Mouse (Mus musculus) liver, adult 2 months (tissue): ENCODE data around the gene Tor1b. TPM values are rescaled to one million over a fixed set of nuclear protein-coding genes. Genes with fewer than 3 reads are reported as not detected.

Experiments used
- DNase-seq: peaks from one replicate; pipeline ENCODE4 v3.0.0-alpha.2; 2011; ENCODE audit warnings: low read depth, low spot score; ENCODE audit errors: extremely low read depth
- H3K27ac ChIP-seq: fragments of 200-500 bp; replicated peaks from 2 replicates; pipeline ENCODE4 v1.5.1; 2012; ENCODE audit warnings: low read depth, mild to moderate bottlenecking, control low read depth, inconsistent platforms, low read length; ENCODE audit not compliant: insufficient read depth
- H3K27me3 ChIP-seq: fragments of 200-500 bp; 2 replicates; pipeline ENCODE4 v1.6.1; 2012; ENCODE audit warnings: mild to moderate bottlenecking, moderate library complexity, low read length, inconsistent platforms; ENCODE audit not compliant: control insufficient read depth, insufficient read depth
- H3K36me3 ChIP-seq: fragments of 200-500 bp; 2 replicates; pipeline ENCODE4 v1.6.1; 2012; ENCODE audit warnings: low read length, inconsistent platforms; ENCODE audit not compliant: control insufficient read depth, insufficient read depth
- H3K4me1 ChIP-seq: fragments of 200-500 bp; 2 replicates; pipeline ENCODE4 v1.6.1; 2011; ENCODE audit warnings: low read length; ENCODE audit not compliant: control insufficient read depth, insufficient read depth
- H3K4me3 ChIP-seq: fragments of 200-500 bp; 2 replicates; pipeline ENCODE4 v1.5.1; 2011; ENCODE audit warnings: low read depth, mild to moderate bottlenecking, control low read depth, low read length, moderate library complexity; ENCODE audit not compliant: insufficient read depth
- H3K79me2 ChIP-seq: fragments of 200-500 bp; 2 replicates; pipeline ENCODE4 v1.6.1; 2012; ENCODE audit warnings: inconsistent platforms, mild to moderate bottlenecking, low read length, moderate library complexity; ENCODE audit not compliant: control insufficient read depth, insufficient read depth
- H3K9ac ChIP-seq: fragments of 200-500 bp; 2 replicates; pipeline ENCODE4 v1.6.1; 2012; ENCODE audit warnings: low read depth, mild to moderate bottlenecking, control low read depth, inconsistent platforms, low read length
- CTCF ChIP-seq: fragments of 200-500 bp; IDR thresholded peaks from 2 replicates; pipeline ENCODE4 v1.5.1; 2011; ENCODE audit warnings: low read depth, low read length, control low read depth
- POLR2A ChIP-seq: fragments of 200-500 bp; IDR thresholded peaks from 2 replicates; pipeline ENCODE4 v1.6.1; 2011; ENCODE audit warnings: low read length, control low read depth; ENCODE audit not compliant: insufficient read depth; ENCODE audit errors: extremely low read depth
- WGBS: fragments of 180-500 bp; shearing (Covaris S2); methylation state at CpG from one replicate; pipeline ENCODE4 v1.1.7; 2018; 5-methylcytosine and 5-hydroxymethylcytosine counted together
- polyA plus RNA-seq: library from polyadenylated mRNA; depleted of rRNA; stranded (reverse); fragments of >200 nt; gene quantifications from 2 replicates; pipeline ENCODE4 v1.2.3, GENCODE M21; 2012
- total RNA-seq: library from RNA; depleted of rRNA; stranded (reverse); fragments of >200 nt; gene quantifications from 2 replicates; pipeline ENCODE4 v1.2.3, GENCODE M21; 2014

The Tor1b gene
- total and polyA plus RNA-seq, 2 experiments = 17.1 to 29.1 TPM

GRCm38 (mm10) chr2:30983024-30983423, 30.3 kb downstream of the Tor1b start:
- 57% methylated on average over 7 of the region's 7 CpGs for WGBS
- Histone ChIP-seq H3K4me1 (peaks cover 5% of the 10 kb centered on the region; the same call in 1 of the 2 replicates), H3K27me3 (no peaks in the 10 kb centered on the region), H3K36me3 (peaks cover under 1% of the 10 kb centered on the region; the same call in 1 of the 2 replicates), H3K9ac (no peak overlapping the region), H3K4me3 (no peak overlapping the region), H3K27ac (no peak overlapping the region), H3K79me2 (no peaks in the 10 kb centered on the region; the same call in 1 of the 2 replicates)
- no peak for TF ChIP-seq POLR2A
- no peak for TF ChIP-seq CTCF
- DNase-seq = no peak

- H3K9ac ChIP-seq = no peak overlapping the region
- DNase-seq = no peak
- no peaks in the 10 kb centered on the region; the same call in 1 of the 2 replicates for H3K79me2 ChIP-seq
- 49% methylated on average over 17 of the region's 17 CpGs for WGBS
- no peak overlapping the region for H3K27ac ChIP-seq
- H3K4me1 ChIP-seq = peaks cover 5% of the 10 kb centered on the region; the same call in 1 of the 2 replicates
- no peak for TF ChIP-seq POLR2A
- no peak for TF ChIP-seq CTCF
- H3K4me3 ChIP-seq = no peak overlapping the region
- no peaks in the 10 kb centered on the region for H3K27me3 ChIP-seq
- no peaks in the 10 kb centered on the region for H3K36me3 ChIP-seq
Measured at GRCm38 (mm10) chr2:30985111-30986020, 32.6 kb downstream of the Tor1b start.

- no peak for DNase-seq
- TF ChIP-seq CTCF = no peak
- no peak for TF ChIP-seq POLR2A
- 81% methylated on average over 9 of the region's 9 CpGs for WGBS
Measured at GRCm38 (mm10) chr2:30990221-30990620, 37.5 kb downstream of the Tor1b start.

GRCm38 (mm10) chr2:30994853-30995252, 42.1 kb downstream of the Tor1b start:
- Histone ChIP-seq H3K36me3 (no peaks in the 10 kb centered on the region), H3K79me2 (no peaks in the 10 kb centered on the region), H3K4me1 (no peaks in the 10 kb centered on the region), H3K27me3 (no peaks in the 10 kb centered on the region), H3K4me3 (no peak overlapping the region), H3K27ac (no peak overlapping the region), H3K9ac (no peak overlapping the region)
- TF ChIP-seq POLR2A = no peak
- no peak for TF ChIP-seq CTCF
- no peak for DNase-seq
- 93% methylated on average over 4 of the region's 4 CpGs for WGBS

More at GRCm38 (mm10) chr2:30990221-30990620, 37.5 kb downstream of the Tor1b start:
- H3K79me2 ChIP-seq = no peaks in the 10 kb centered on the region
- H3K36me3 ChIP-seq = no peaks in the 10 kb centered on the region
- H3K27me3 ChIP-seq = no peaks in the 10 kb centered on the region
- H3K4me1 ChIP-seq = no peaks in the 10 kb centered on the region
- no peak overlapping the region for H3K4me3 ChIP-seq
- no peak overlapping the region for H3K27ac ChIP-seq
- H3K9ac ChIP-seq = no peak overlapping the region

- H3K4me3 ChIP-seq = no peak overlapping the region
- DNase-seq = peak; percentile 67
- WGBS = 68% methylated on average over 11 of the region's 11 CpGs
Measured at GRCm38 (mm10) chr2:30995432-30995996, 42.8 kb downstream of the Tor1b start.

More at GRCm38 (mm10) chr2:30995432-30995996, 42.8 kb downstream of the Tor1b start:
- H3K9ac ChIP-seq = no peak overlapping the region
- no peaks in the 10 kb centered on the region for H3K4me1 ChIP-seq
- H3K27me3 ChIP-seq = no peaks in the 10 kb centered on the region
- H3K79me2 ChIP-seq = no peaks in the 10 kb centered on the region
- no peak overlapping the region for H3K27ac ChIP-seq
- TF ChIP-seq CTCF (no peak), POLR2A (no peak)
- no peaks in the 10 kb centered on the region for H3K36me3 ChIP-seq
